Mouse (Mus musculus): ENCODE data around the gene Fgfr2.

- TF ChIP-seq POLR2A (IDR thresholded peaks at IDR 0.05; ENCODE audit: borderline replicate concordance, extremely low read depth, low read depth, low read length) = no peak
- TF ChIP-seq CTCF (IDR thresholded peaks at IDR 0.05; ENCODE audit: insufficient read depth, low read length) = no peak
Observed at GRCm38 (mm10) chr7:132167239-132167638, 955.9 kb downstream of the Fgfr2 start.
